Mouse (Mus musculus) liver, postnatal 0 days (tissue): Measurements from ENCODE around the gene Fxyd3.

Experiments used
- CTCF ChIP-seq: sonication (generic); IDR thresholded peaks from 2 replicates; pipeline ENCODE4 v1.5.1; 2016; ENCODE audit warnings: antibody characterized with exemption, low read depth
- EP300 ChIP-seq: IDR thresholded peaks from 2 replicates; pipeline ENCODE4 v1.6.1; 2016; ENCODE audit warnings: antibody characterized with exemption, low read depth, mild to moderate bottlenecking

GRCm38 (mm10) chr7:31028609-31029008 is 47.9 kb downstream of the Fxyd3 start:
- TF ChIP-seq CTCF = no peak
- TF ChIP-seq EP300 = no peak
